Comparison of ENCODE assay signal across 23 mouse cellular contexts in genomic region chr10:107436967-107437366, GRCm38 (mm10). TPM values are rescaled to one million over a fixed set of nuclear protein-coding genes. Genes with fewer than 3 reads are reported as not detected.
"Had no signal": no experiment of that assay in that cellular context is flagged by ENCODE, and none has a peak within 500 bp of the region (broad histone marks: within the 10 kb centered on the region; RNA-seq: fewer than 3 reads in every experiment).

No protein-coding gene starts in this region.

- H3K9me3 ChIP-seq: kidney, embryonic 15.5 days; liver, embryonic 13.5 days; midbrain, embryonic 13.5 days; stomach, embryonic 15.5 days had no signal

- H3K27me3 ChIP-seq: kidney, embryonic 15.5 days; liver, embryonic 13.5 days; midbrain, embryonic 13.5 days; stomach, embryonic 15.5 days had no signal

- H3K9ac ChIP-seq: kidney, embryonic 15.5 days; liver, embryonic 13.5 days; midbrain, embryonic 13.5 days; stomach, embryonic 15.5 days had no signal

- H3K4me3 ChIP-seq: kidney, embryonic 15.5 days; liver, embryonic 13.5 days; midbrain, embryonic 13.5 days; stomach, embryonic 15.5 days had no signal

- ATAC-seq: intestine, postnatal 0 days had no signal

- DNase-seq: kidney, adult 2 months; kidney, postnatal 10 days; kidney, postnatal 36 days; left cerebral cortex, postnatal 4 days; liver, embryonic 13.5 days; lung, adult 2 months; lung, postnatal 14 days; lung, postnatal 4 days; right cerebral cortex, postnatal 25 days; spleen, adult 18-20 months; thymus, postnatal 25 days had no signal

- H3K4me1 ChIP-seq: kidney, embryonic 15.5 days; liver, embryonic 13.5 days; midbrain, embryonic 13.5 days; stomach, embryonic 15.5 days had no signal

- H3K36me3 ChIP-seq: kidney, embryonic 15.5 days; liver, embryonic 13.5 days; midbrain, embryonic 13.5 days; stomach, embryonic 15.5 days had no signal

- H3K4me2 ChIP-seq: kidney, embryonic 15.5 days; liver, embryonic 13.5 days; midbrain, embryonic 13.5 days; stomach, embryonic 15.5 days had no signal

- H3K27ac ChIP-seq: kidney, embryonic 15.5 days; liver, embryonic 13.5 days; midbrain, embryonic 13.5 days; stomach, embryonic 15.5 days had no signal

RNA-seq across cellular contexts. Expression of gene Myf5, which starts 49.0 kb away (rescaled TPM):
- total RNA-seq: layer of hippocampus, adult 8-10 months; layer of hippocampus, postnatal 14 days; left cerebral cortex, adult 8-10 months; left cerebral cortex, postnatal 14 days; left cerebral cortex, postnatal 4 days; liver, adult 2 months; megakaryocyte progenitor cell, adult 5-6 weeks; megakaryocyte-erythroid progenitor cell, adult 5-6 weeks had no signal
- polyA plus RNA-seq: intestine, postnatal 0 days; liver, adult 2 months; midbrain, embryonic 13.5 days had no signal

RNA-seq across cellular contexts. Expression of gene Myf6, which starts 57.6 kb away (rescaled TPM):
- total RNA-seq: layer of hippocampus, adult 8-10 months; layer of hippocampus, postnatal 14 days; left cerebral cortex, postnatal 14 days; left cerebral cortex, postnatal 4 days; megakaryocyte progenitor cell, adult 5-6 weeks; megakaryocyte-erythroid progenitor cell, adult 5-6 weeks had no signal
- polyA plus RNA-seq: intestine, postnatal 0 days; liver, adult 2 months; midbrain, embryonic 13.5 days; neural tube, embryonic 14.5 days; stomach, embryonic 15.5 days had no signal
